Comparison of ENCODE assay signal across 8 mouse cellular contexts in genomic region chr11:34833318-34834086, GRCm38 (mm10). TPM values are rescaled to one million over a fixed set of nuclear protein-coding genes. Genes with fewer than 3 reads are reported as not detected.
DNase-seq lines count a peak whose midpoint lies in the region; ATAC-seq and TF ChIP-seq lines count a peak whose summit lies in the region.

Spdl1 (minus strand) TSS chr11:34833641.

- peak within 1 kb of the TSS; percentile 44 for H3K4me3 ChIP-seq in cortical plate, adult 2 months (ENCODE audit: insufficient read depth, low read length)

- TF ChIP-seq POLR2A in cortical plate, adult 2 months (IDR thresholded peaks at IDR 0.05; ENCODE audit: extremely low read depth, insufficient read depth, low read length): peak; percentile 77

- DNase-seq in gastrocnemius, adult 8-10 months (ENCODE audit: low spot score in 2 of 2): peak; percentile 88 to 89
- DNase-seq in induced T-regulatory cell, adult 2 months (ENCODE audit: low read depth): peak; percentile 99
- DNase-seq in left cerebral cortex, adult 9 months (ENCODE audit: low spot score in 2 of 2): peak; percentile 74 to 96
- DNase-seq in right cerebral cortex, postnatal 14 days: peak; percentile 95
- peak; percentile 96 to 97 for DNase-seq in urinary bladder, postnatal 36 days (ENCODE audit: low spot score in 2 of 2)

- peak; percentile 97 for ATAC-seq in activated CD4-positive, CD25-positive, alpha-beta regulatory T cell, adult 4 months
- ATAC-seq in megakaryocyte progenitor cell, adult 5-6 weeks (replicated peaks; ENCODE audit: poor library complexity): peak; percentile 92

- no peak within 1 kb of the TSS for H3K27ac ChIP-seq in cortical plate, adult 2 months (ENCODE audit: insufficient read depth, low read length)

- TF ChIP-seq CTCF in cortical plate, adult 2 months (IDR thresholded peaks at IDR 0.05; ENCODE audit: extremely low read depth, insufficient read depth, low read length): no peak

- H3K4me1 ChIP-seq in cortical plate, adult 2 months (ENCODE audit: control insufficient read depth, insufficient read depth, low read length): no peaks in the 10 kb centered on the region; the same call in 1 of the 2 replicates

RNA-seq across cellular contexts. Expression of gene Spdl1, which starts in this region (rescaled TPM):
- polyA plus RNA-seq in activated CD4-positive, CD25-positive, alpha-beta regulatory T cell, adult 4 months (2017; shearing (Covaris generic)): 1 to 10 TPM; 5.4 to 6.4 TPM
- 0.40 and 0.61 TPM in 2 replicates for polyA plus RNA-seq in cortical plate, adult 2 months (2012; rRNA removed)
- total RNA-seq in gastrocnemius, adult 8-10 months (2022): under 1 TPM in 2 of 4 experiments, not detected in 2; 0.11 to 0.39 TPM
- total RNA-seq in megakaryocyte progenitor cell, adult 5-6 weeks (2015): 26.8 and 29.7 TPM in 2 replicates
- 36.6 and 39.5 TPM in 2 replicates for total RNA-seq in megakaryocyte progenitor cell, adult 5-6 weeks (2017)

Comparison
In these comparisons a context has a peak if more than half of its experiments do, and no peak if none do; other contexts are left out.
1. RNA of gene Spdl1 (total RNA-seq): 26.8 to 39.5 TPM in megakaryocyte progenitor cell, adult 5-6 weeks; 0.11 to 0.39 TPM in gastrocnemius, adult 8-10 months; every median in the first group is over 10 times any median in the second.
2. Peak in DNase-seq in gastrocnemius, adult 8-10 months; RNA of the gene not detected or under 1 TPM.
3. Peak in every context shown above with its lines, with median percentiles within 50 percentile points of each other: DNase-seq.